Mouse (Mus musculus): ENCODE measurements around the gene Tfap2a. TPM values are rescaled to one million over a fixed set of nuclear protein-coding genes. Genes with fewer than 3 reads are reported as not detected.

Tfap2a gene
- polyA plus RNA-seq, 1 experiment from 2014 or later = not detected

GRCm38 (mm10) chr13:40705821-40706425 is 32.3 kb downstream of the Tfap2a start:
- Histone ChIP-seq H3K9me3 (ENCODE audit: low read length) (no peaks in the 10 kb centered on the region), H3K4me1 (ENCODE audit: insufficient read depth) (no peaks in the 10 kb centered on the region), H3K9ac (replicated peaks) (no peak overlapping the region), H3K27me3 (ENCODE audit: insufficient read depth, low read length) (peaks cover 95% of the 10 kb centered on the region), H3K27ac (ENCODE audit: low read depth) (no peak overlapping the region), H3K4me3 (ENCODE audit: low read depth, low read length) (no peak overlapping the region), H3K4me2 (ENCODE audit: low read depth, low read length) (no peak overlapping the region), H3K36me3 (replicated peaks; ENCODE audit: insufficient read depth, low read length) (no peaks in the 10 kb centered on the region)
- TF ChIP-seq EP300 (IDR thresholded peaks at IDR 0.05; ENCODE audit: low read depth) (no peak), CTCF (IDR thresholded peaks at IDR 0.05; ENCODE audit: low read depth) (no peak)
- 5% methylated on average over 4 of the region's 4 CpGs for WGBS (ENCODE audit: insufficient replicate concordance)
- no peak for ATAC-seq
- DNase-seq = no peak

DNA sequence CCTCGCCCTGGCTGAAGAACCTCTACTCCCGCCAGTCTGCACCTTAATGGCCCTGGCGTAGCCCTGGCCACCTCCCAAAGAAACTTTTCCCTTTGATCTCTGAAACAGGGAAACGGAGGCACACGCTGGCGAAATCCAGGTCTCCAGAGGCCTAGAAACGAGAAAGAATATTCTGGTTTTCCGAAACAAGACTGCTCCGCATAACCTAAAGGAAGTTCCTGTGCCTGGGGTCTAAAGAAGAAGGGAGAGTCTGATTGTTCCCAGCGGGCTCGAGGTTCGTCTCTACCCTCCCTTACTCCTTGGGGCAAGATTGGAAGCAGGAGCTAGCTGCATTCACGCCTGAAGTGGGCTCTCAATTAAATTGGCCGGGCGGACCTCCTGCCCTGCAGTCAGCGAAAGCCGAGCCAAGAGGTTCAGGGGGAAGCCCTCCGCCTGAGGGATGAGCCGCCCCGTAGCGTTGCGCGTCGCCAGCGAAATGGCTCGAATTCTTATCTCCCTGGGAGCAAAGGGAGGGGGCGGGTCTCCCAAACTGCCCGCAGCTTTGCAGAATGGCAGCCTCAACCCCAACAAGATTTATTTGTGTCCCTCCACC is 33.2 kb downstream of the Tfap2a start:
- H3K36me3 ChIP-seq (replicated peaks; ENCODE audit: insufficient read depth, low read length) = no peaks in the 10 kb centered on the region
- DNase-seq = no peak
- no peak overlapping the region for H3K27ac ChIP-seq (ENCODE audit: low read depth)
- H3K4me2 ChIP-seq (ENCODE audit: low read depth, low read length) = no peak overlapping the region
- no peak overlapping the region for H3K4me3 ChIP-seq (ENCODE audit: low read depth, low read length)
- peaks cover 92% of the 10 kb centered on the region for H3K27me3 ChIP-seq (ENCODE audit: insufficient read depth, low read length)
- TF ChIP-seq CTCF (IDR thresholded peaks at IDR 0.05; ENCODE audit: low read depth) (no peak), EP300 (IDR thresholded peaks at IDR 0.05; ENCODE audit: low read depth) (no peak)
- H3K9ac ChIP-seq (replicated peaks) = no peak overlapping the region
- H3K9me3 ChIP-seq (ENCODE audit: low read length) = no peaks in the 10 kb centered on the region
- no peaks in the 10 kb centered on the region for H3K4me1 ChIP-seq (ENCODE audit: insufficient read depth)
- ATAC-seq = no peak
- 2% methylated on average over 28 of the region's 28 CpGs for WGBS (ENCODE audit: insufficient replicate concordance)

- DNase-seq (no peak), ATAC-seq (no peak)
- Histone ChIP-seq H3K9ac (replicated peaks) (no peak overlapping the region), H3K36me3 (replicated peaks; ENCODE audit: insufficient read depth, low read length) (no peaks in the 10 kb centered on the region), H3K27me3 (ENCODE audit: insufficient read depth, low read length) (peaks cover 88% of the 10 kb centered on the region), H3K4me1 (ENCODE audit: insufficient read depth) (no peaks in the 10 kb centered on the region), H3K9me3 (ENCODE audit: low read length) (no peaks in the 10 kb centered on the region), H3K27ac (ENCODE audit: low read depth) (no peak overlapping the region), H3K4me3 (ENCODE audit: low read depth, low read length) (no peak overlapping the region), H3K4me2 (ENCODE audit: low read depth, low read length) (no peak overlapping the region)
- 1% methylated on average over 38 of the region's 38 CpGs for WGBS (ENCODE audit: insufficient replicate concordance)
- no peak for TF ChIP-seq EP300 (IDR thresholded peaks at IDR 0.05; ENCODE audit: low read depth)
- no peak for TF ChIP-seq CTCF (IDR thresholded peaks at IDR 0.05; ENCODE audit: low read depth)
Measured at GRCm38 (mm10) chr13:40703982-40704501, 34.1 kb downstream of the Tfap2a start.

GRCm38 (mm10) chr13:40703123-40703797 is 34.9 kb downstream of the Tfap2a start:
- DNase-seq = no peak
- H3K4me1 ChIP-seq (ENCODE audit: insufficient read depth) = no peaks in the 10 kb centered on the region
- H3K4me3 ChIP-seq (ENCODE audit: low read depth, low read length) = no peak overlapping the region
- WGBS (ENCODE audit: insufficient replicate concordance) = 3% methylated on average over 19 of the region's 19 CpGs
- H3K9ac ChIP-seq (replicated peaks) = no peak overlapping the region
- H3K9me3 ChIP-seq (ENCODE audit: low read length) = no peaks in the 10 kb centered on the region
- H3K4me2 ChIP-seq (ENCODE audit: low read depth, low read length) = no peak overlapping the region
- TF ChIP-seq CTCF (IDR thresholded peaks at IDR 0.05; ENCODE audit: low read depth) (no peak), EP300 (IDR thresholded peaks at IDR 0.05; ENCODE audit: low read depth) (no peak)
- ATAC-seq = no peak
- H3K36me3 ChIP-seq (replicated peaks; ENCODE audit: insufficient read depth, low read length) = no peaks in the 10 kb centered on the region
- H3K27me3 ChIP-seq (ENCODE audit: insufficient read depth, low read length) = peaks cover 80% of the 10 kb centered on the region
- H3K27ac ChIP-seq (ENCODE audit: low read depth) = no peak overlapping the region

GRCm38 (mm10) chr13:40702361-40703122 is 35.6 kb downstream of the Tfap2a start:
- no peaks in the 10 kb centered on the region for H3K9me3 ChIP-seq (ENCODE audit: low read length)
- H3K36me3 ChIP-seq (replicated peaks; ENCODE audit: insufficient read depth, low read length) = no peaks in the 10 kb centered on the region
- WGBS (ENCODE audit: insufficient replicate concordance) = 5% methylated on average over 30 of the region's 30 CpGs
- no peak overlapping the region for H3K4me3 ChIP-seq (ENCODE audit: low read depth, low read length)
- peaks cover 73% of the 10 kb centered on the region for H3K27me3 ChIP-seq (ENCODE audit: insufficient read depth, low read length)
- no peak overlapping the region for H3K27ac ChIP-seq (ENCODE audit: low read depth)
- no peak overlapping the region for H3K4me2 ChIP-seq (ENCODE audit: low read depth, low read length)
- ATAC-seq (no peak), DNase-seq (no peak)
- no peaks in the 10 kb centered on the region for H3K4me1 ChIP-seq (ENCODE audit: insufficient read depth)
- H3K9ac ChIP-seq (replicated peaks) = no peak overlapping the region
- TF ChIP-seq EP300 (IDR thresholded peaks at IDR 0.05; ENCODE audit: low read depth) = no peak
- TF ChIP-seq CTCF (IDR thresholded peaks at IDR 0.05; ENCODE audit: low read depth) = no peak

DNA sequence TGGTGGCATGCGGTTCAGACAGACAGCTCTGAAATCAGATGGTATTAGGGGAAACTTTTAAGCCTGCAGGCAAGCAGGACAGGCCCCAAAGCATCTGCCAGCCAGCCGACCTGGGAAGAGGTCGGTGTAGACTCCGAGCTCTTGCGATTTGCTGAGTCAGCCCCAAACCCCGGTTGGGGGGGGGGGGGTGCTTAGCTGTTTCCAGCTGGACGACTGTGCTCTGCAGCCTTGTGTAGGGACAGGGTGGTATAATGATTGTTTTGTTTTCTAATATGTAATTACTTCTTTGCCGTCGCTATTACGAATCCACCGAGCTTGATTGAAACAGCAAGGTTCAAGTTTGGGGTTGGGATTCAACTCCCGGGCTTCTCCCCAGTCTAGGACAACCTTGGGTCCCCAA is 36.5 kb downstream of the Tfap2a start:
- no peak overlapping the region for H3K4me3 ChIP-seq (ENCODE audit: low read depth, low read length)
- no peak overlapping the region for H3K27ac ChIP-seq (ENCODE audit: low read depth)
- no peaks in the 10 kb centered on the region for H3K36me3 ChIP-seq (replicated peaks; ENCODE audit: insufficient read depth, low read length)
- H3K4me2 ChIP-seq (ENCODE audit: low read depth, low read length) = no peak overlapping the region
- H3K9ac ChIP-seq (replicated peaks) = no peak overlapping the region
- no peak for ATAC-seq
- DNase-seq = no peak
- TF ChIP-seq EP300 (IDR thresholded peaks at IDR 0.05; ENCODE audit: low read depth) (no peak), CTCF (IDR thresholded peaks at IDR 0.05; ENCODE audit: low read depth) (no peak)
- H3K4me1 ChIP-seq (ENCODE audit: insufficient read depth) = no peaks in the 10 kb centered on the region
- no peaks in the 10 kb centered on the region for H3K9me3 ChIP-seq (ENCODE audit: low read length)
- H3K27me3 ChIP-seq (ENCODE audit: insufficient read depth, low read length) = peaks cover 65% of the 10 kb centered on the region
- 4% methylated on average over 12 of the region's 12 CpGs for WGBS (ENCODE audit: insufficient replicate concordance)

Measured in liver, postnatal 0 days (tissue).